In the genomic region with DNA sequence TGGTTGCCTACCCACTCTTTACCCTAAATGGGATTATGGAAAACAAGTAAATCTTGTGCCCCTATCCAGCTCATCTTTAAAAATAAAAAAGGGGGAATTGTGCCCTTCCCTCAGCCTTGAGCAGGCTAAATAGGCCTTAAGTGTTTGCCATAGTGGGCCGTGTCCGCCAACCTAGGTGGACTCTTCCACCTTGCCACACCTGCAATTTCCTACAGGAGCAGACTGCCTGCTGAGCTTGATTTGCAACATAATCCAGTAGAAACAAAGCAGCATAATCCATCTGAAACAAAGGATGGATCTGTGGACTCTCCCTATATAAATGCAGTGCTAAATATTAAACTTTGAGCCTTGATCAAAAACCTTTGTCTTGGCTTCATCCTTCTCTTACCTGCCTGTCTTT, we compare ENCODE assay signal across 5 mouse cellular contexts.
A peak's percentile ranks its signal among the peaks of the same experiment; 100 is the strongest.
DNase-seq lines count a peak whose midpoint lies in the region; TF ChIP-seq lines count a peak whose summit lies in the region.
"Not testable (repeated sequence)": the region's sequence is repeated elsewhere in the genome, so short reads cannot be mapped to it uniquely, and the experiment has no call there.

No protein-coding gene starts in this region.

- H3K27ac ChIP-seq in ES-Bruce4 (ENCODE audit: insufficient read depth, low read length) (peak overlapping the region; percentile 73), ES-E14 (ENCODE audit: insufficient read depth, low read depth, low read length, poor library complexity, severe bottlenecking) (0 out of 2 replicates have a peak overlapping the region, but pooled peaks have one; percentile 8)

- not testable (repeated sequence) for H3K36me3 ChIP-seq in ES-Bruce4 (ENCODE audit: control insufficient read depth, insufficient read depth, low read length, poor library complexity, severe bottlenecking); ES-E14 (ENCODE audit: control insufficient read depth, insufficient read depth, low read length, poor library complexity, severe bottlenecking)

- in situ Hi-C loops in ES-E14 (cut with MboI; ENCODE audit: low sequenced_read_pairs in 2 of 2, unreplicated experiment in 2 of 2) = not testable (repeated sequence)

- not testable (repeated sequence) for H3K4me3 ChIP-seq in ES-Bruce4 (ENCODE audit: low read depth, low read length); ES-E14 (ENCODE audit: insufficient read depth in 1 of 2, low read depth in 1 of 2, low read length in 2 of 2, poor library complexity in 1 of 2, severe bottlenecking in 1 of 2)

- TF ChIP-seq CTCF in ES-Bruce4 (IDR thresholded peaks at IDR 0.05; ENCODE audit: low read depth, low read length) = not testable (repeated sequence)

- TF ChIP-seq POLR2A in ES-Bruce4 (IDR thresholded peaks at IDR 0.05; ENCODE audit: insufficient read depth, low read length) = not testable (repeated sequence)

- not testable (repeated sequence) for H3K9me3 ChIP-seq in ES-Bruce4 (replicated peaks; ENCODE audit: control insufficient read depth, insufficient read depth, low read length, poor library complexity, severe bottlenecking); ES-E14 (ENCODE audit: control insufficient read depth, insufficient read depth, low read depth, low read length)

- not testable (repeated sequence) for H3K27me3 ChIP-seq in ES-Bruce4 (ENCODE audit: control insufficient read depth, insufficient read depth, low read length, poor library complexity, severe bottlenecking)

- H3K9ac ChIP-seq in ES-Bruce4 (ENCODE audit: low read depth, poor library complexity, severe bottlenecking); ES-E14 (ENCODE audit: insufficient read depth, low read depth, low read length, poor library complexity, severe bottlenecking): not testable (repeated sequence)

- peak; percentile 85 for DNase-seq in ES-CJ7 (ENCODE audit: low read depth, low spot score)
- not testable (repeated sequence) for DNase-seq in ES-E14 (ENCODE audit: low read depth, low spot score)
- DNase-seq in R1 (ENCODE audit: low read depth, low spot score) = peak; percentile 65
- DNase-seq in ZHBTc4 (ENCODE audit: low read depth, low spot score) = peak; percentile 12

- H3K4me1 ChIP-seq in ES-Bruce4 (ENCODE audit: control insufficient read depth, insufficient read depth, low read length); ES-E14 (ENCODE audit: control insufficient read depth in 2 of 2, insufficient read depth in 2 of 2, low read length in 2 of 2, poor library complexity in 1 of 2): not testable (repeated sequence)

- peak; percentile 65; the same call in 1 of the 2 replicates for TF ChIP-seq EP300 in ES-Bruce4 (IDR thresholded peaks at IDR 0.05; ENCODE audit: insufficient read depth, low read depth, low read length)
